Mouse (Mus musculus) right cerebral cortex, adult 2 months (tissue): ENCODE data around the gene S100pbp.

ENCODE experiments used
- DNase-seq, 2 experiments: peaks; one replicate each; pipeline ENCODE4 v3.0.0; 2021 to 2022; ENCODE audit warnings: low spot score in 2 of 2

S100pbp gene

GRCm38 (mm10) chr4:129189542-129190519, at the start of gene S100pbp, which contains the start of gene Yars:
TSS of gene S100pbp (minus strand) at chr4:129189727.
TSS of gene Yars (plus strand) at chr4:129189760.
- DNase-seq: peak; percentile 93 to 96

GRCm38 (mm10) chr4:129239075-129239474, 49.5 kb upstream of the S100pbp start:
- peak; percentile 67 to 73 for DNase-seq

- DNase-seq: peak in 1 of 2 experiments; percentile 59
Measured at GRCm38 (mm10) chr4:129238579-129239016, 49.1 kb upstream of the S100pbp start.

- no peak for DNase-seq
Measured at GRCm38 (mm10) chr4:129237843-129238441, 48.4 kb upstream of the S100pbp start.

- no peak for DNase-seq
Measured at GRCm38 (mm10) chr4:129236236-129236813, 46.8 kb upstream of the S100pbp start.

- DNase-seq: no peak
Measured at GRCm38 (mm10) chr4:129235147-129235546, 45.6 kb upstream of the S100pbp start.

- DNase-seq: no peak
Measured at GRCm38 (mm10) chr4:129234488-129234887, 45.0 kb upstream of the S100pbp start.

GRCm38 (mm10) chr4:129232561-129233360, 43.2 kb upstream of the S100pbp start:
- no peak for DNase-seq

- DNase-seq: no peak
Measured at GRCm38 (mm10) chr4:129231594-129232450, 42.3 kb upstream of the S100pbp start.

- DNase-seq: no peak
Measured at GRCm38 (mm10) chr4:129230926-129231325, 41.4 kb upstream of the S100pbp start.

GRCm38 (mm10) chr4:129227985-129228381, 38.5 kb upstream of the S100pbp start:
- no peak for DNase-seq

- no peak for DNase-seq
Measured at GRCm38 (mm10) chr4:129227170-129227984, 37.9 kb upstream of the S100pbp start.

- DNase-seq: no peak
Measured at GRCm38 (mm10) chr4:129226441-129226963, 37.0 kb upstream of the S100pbp start.

- no peak for DNase-seq
Measured at GRCm38 (mm10) chr4:129225315-129225714, 35.8 kb upstream of the S100pbp start.

GRCm38 (mm10) chr4:129223421-129224281, 34.1 kb upstream of the S100pbp start:
- no peak for DNase-seq

- DNase-seq: no peak
Measured at GRCm38 (mm10) chr4:129222019-129222925, 32.7 kb upstream of the S100pbp start.
